Mouse (Mus musculus) cerebellum, adult (tissue): ENCODE data around the gene Asprv1.

ENCODE experiments used
- ATAC-seq: cut with Nextera tagmentation; 2 replicates; pipeline ENCODE4 v1.9.2; 2017; ENCODE audit warnings: mild to moderate bottlenecking, moderate library complexity, mixed read lengths; ENCODE audit not compliant: insufficient number of reproducible peaks, low FRiP score, low TSS enrichment

Gene Asprv1

GRCm38 (mm10) chr6:86610714-86611113 lies 17.2 kb upstream of the Asprv1 start:
- ATAC-seq: no peak

GRCm38 (mm10) chr6:86615301-86615700 lies 12.7 kb upstream of the Asprv1 start:
- no peak for ATAC-seq

- ATAC-seq: no peak
Measured at GRCm38 (mm10) chr6:86623201-86623600, 4.8 kb upstream of the Asprv1 start.

GRCm38 (mm10) chr6:86624074-86625030 lies 3.6 kb upstream of the Asprv1 start:
- peak; percentile 65 for ATAC-seq

GRCm38 (mm10) chr6:86630141-86630540 lies 2.2 kb downstream of the Asprv1 start:
- ATAC-seq: no peak

- ATAC-seq: no peak
Measured at GRCm38 (mm10) chr6:86636495-86636894, 8.5 kb downstream of the Asprv1 start.

GRCm38 (mm10) chr6:86637171-86637835 lies 9.3 kb downstream of the Asprv1 start:
- no peak for ATAC-seq

GRCm38 (mm10) chr6:86637860-86638259 lies 9.9 kb downstream of the Asprv1 start:
- ATAC-seq: no peak

- ATAC-seq: no peak
Measured at GRCm38 (mm10) chr6:86638434-86638833, 10.5 kb downstream of the Asprv1 start.

GRCm38 (mm10) chr6:86639180-86640160 lies 11.5 kb downstream of the Asprv1 start:
- no peak for ATAC-seq

GRCm38 (mm10) chr6:86640161-86640560 lies 12.2 kb downstream of the Asprv1 start:
- no peak for ATAC-seq

GRCm38 (mm10) chr6:86640776-86641175 lies 12.8 kb downstream of the Asprv1 start:
- no peak for ATAC-seq

GRCm38 (mm10) chr6:86641716-86642115 lies 13.8 kb downstream of the Asprv1 start:
- ATAC-seq: no peak

- no peak for ATAC-seq
Measured at GRCm38 (mm10) chr6:86644775-86645400, 16.9 kb downstream of the Asprv1 start.

- ATAC-seq: no peak
Measured at GRCm38 (mm10) chr6:86645551-86645950, 17.6 kb downstream of the Asprv1 start.

GRCm38 (mm10) chr6:86646143-86646542 lies 18.2 kb downstream of the Asprv1 start:
- ATAC-seq: no peak

GRCm38 (mm10) chr6:86653026-86653425 lies 25.1 kb downstream of the Asprv1 start:
- no peak for ATAC-seq

- no peak for ATAC-seq
Measured at GRCm38 (mm10) chr6:86654270-86654916, 26.4 kb downstream of the Asprv1 start.

- ATAC-seq: no peak
Measured at GRCm38 (mm10) chr6:86658501-86658900, 30.5 kb downstream of the Asprv1 start.
